Mouse (Mus musculus): ENCODE measurements around the gene Pih1d1.

DNA sequence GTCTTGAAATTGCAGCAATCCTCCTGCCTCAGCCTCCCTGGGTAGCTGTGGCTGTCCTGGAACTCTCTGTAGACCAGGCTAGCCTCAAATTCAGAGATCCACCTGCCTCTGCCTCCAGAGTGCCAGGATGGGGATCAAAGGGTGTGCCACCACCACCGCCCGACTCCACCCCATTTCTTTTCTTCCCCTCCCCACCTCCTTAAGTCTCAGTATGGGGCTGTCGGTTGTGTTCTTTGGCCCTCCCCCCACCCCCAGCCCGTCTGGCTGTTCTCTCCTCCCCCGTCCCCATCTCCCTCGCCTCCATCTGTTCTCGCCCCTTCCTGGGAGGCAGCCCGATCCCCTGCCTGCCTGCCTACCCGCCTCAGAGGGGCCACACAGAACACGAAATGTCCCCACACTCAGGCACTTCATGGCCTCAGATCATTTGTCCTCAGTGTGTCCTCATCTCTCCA is 12.9 kb downstream of the Pih1d1 start:
- TF ChIP-seq TAL1 (IDR thresholded peaks at IDR 0.05; ENCODE audit: low read length): no peak
- no peak for TF ChIP-seq GATA1 (IDR thresholded peaks at IDR 0.05; ENCODE audit: low read length)
